Mouse (Mus musculus) midbrain, embryonic 10.5 days (tissue): ENCODE data around the gene Ccdc18. TPM values are rescaled to one million over a fixed set of nuclear protein-coding genes. Genes with fewer than 3 reads are reported as not detected.
"Not testable (repeated sequence)": the region's sequence is repeated elsewhere in the genome, so short reads cannot be mapped to it uniquely, and the experiment has no call there.

Experiments
- DNase-seq: peaks from one replicate; pipeline ENCODE4 v3.0.0-alpha.2; 2017; ENCODE audit warnings: low spot score
- H3K27ac ChIP-seq: fragments of 300-500 bp; sonication (generic); replicated peaks from 2 replicates; pipeline ENCODE4 v1.5.1; 2016; ENCODE audit warnings: mild to moderate bottlenecking
- H3K27me3 ChIP-seq: fragments of 300-500 bp; sonication (generic); 2 replicates; pipeline ENCODE4 v1.6.1; 2016; ENCODE audit warnings: low read depth, mild to moderate bottlenecking; ENCODE audit not compliant: poor library complexity, severe bottlenecking
- H3K36me3 ChIP-seq: fragments of 300-500 bp; sonication (generic); 2 replicates; pipeline ENCODE4 v1.6.1; 2016; ENCODE audit warnings: mild to moderate bottlenecking, moderate library complexity
- H3K4me1 ChIP-seq: fragments of 300-500 bp; sonication (generic); 2 replicates; pipeline ENCODE4 v1.6.1; 2016
- H3K4me3 ChIP-seq: fragments of 300-500 bp; sonication (generic); 2 replicates; pipeline ENCODE4 v1.5.1; 2016; ENCODE audit warnings: mild to moderate bottlenecking, moderate library complexity
- H3K9me3 ChIP-seq: fragments of 300-500 bp; sonication (generic); replicated peaks from 2 replicates; pipeline ENCODE4 v1.6.1; 2016; ENCODE audit warnings: mild to moderate bottlenecking
- WGBS: fragments of 180-500 bp; shearing (Covaris S2); methylation state at CpG from one replicate; pipeline ENCODE4 v1.1.7; 2016; 5-methylcytosine and 5-hydroxymethylcytosine counted together
- polyA plus RNA-seq: library from polyadenylated mRNA; unstranded; fragments of >200 nt; fragmentation: Nextera tagmentation; extraction: Ambion mirVana; gene quantifications from 2 replicates; pipeline ENCODE4 v1.2.1, GENCODE M21; 2016

Ccdc18 gene
- polyA plus RNA-seq, 1 experiment from 2014 or later = 10.1 TPM

DNA sequence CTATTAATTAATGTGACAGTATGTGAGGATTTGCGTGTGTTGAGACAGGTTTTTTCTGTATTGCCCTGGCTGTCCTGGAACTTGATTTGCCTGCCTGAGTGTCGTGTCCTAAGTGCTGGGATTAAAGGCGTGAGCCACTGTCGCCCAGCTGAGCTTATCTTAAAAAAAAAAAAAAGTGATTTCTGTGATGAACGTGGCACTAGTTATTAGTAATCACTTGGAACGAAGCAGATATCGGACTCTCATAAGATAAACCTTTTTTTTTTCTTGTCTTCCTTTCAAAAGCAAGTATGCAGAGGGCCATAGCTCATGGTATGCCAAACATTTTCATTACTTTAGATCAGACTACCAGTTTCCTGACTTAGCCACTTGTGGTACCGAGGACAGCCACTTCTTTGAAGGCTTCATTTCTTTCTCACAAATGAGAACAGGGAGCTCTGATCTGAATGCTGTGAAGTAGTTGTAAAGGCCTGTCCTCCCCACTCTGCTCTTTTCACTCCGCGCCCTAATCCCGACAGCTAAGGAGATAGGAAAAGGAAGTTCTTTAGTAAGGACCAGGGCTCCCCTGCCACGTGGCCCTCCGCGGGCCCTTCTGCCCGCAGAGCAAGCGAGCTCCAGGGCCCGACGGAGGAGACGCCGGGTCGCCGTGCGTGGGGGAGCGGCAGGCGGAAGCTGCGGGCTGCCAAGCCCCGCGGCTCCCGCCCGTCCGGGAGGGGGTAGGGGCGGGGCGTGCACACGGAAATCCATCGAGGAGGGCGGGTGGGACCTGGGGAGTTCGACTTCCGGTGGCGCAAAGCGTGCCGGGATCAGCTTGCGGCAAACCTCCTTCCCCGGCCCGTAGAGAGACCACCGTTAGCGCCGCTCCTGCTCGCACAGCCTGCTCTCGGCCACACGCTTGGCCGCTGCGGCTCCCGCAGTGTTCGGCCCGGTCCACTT, 135.7 kb downstream of the Ccdc18 start, which contains the start of gene Dr1:
Gene Dr1, plus strand, starts transcription at position 771 of the 936 bp plus-strand sequence.
- peaks cover 16% of the 10 kb centered on the region for H3K36me3 ChIP-seq
- peak; percentile 91 for DNase-seq
- peak within 1 kb of the TSS; percentile 96 for H3K27ac ChIP-seq
- WGBS = 3% methylated on average over 55 of the region's 55 CpGs
- H3K27me3 ChIP-seq = no peaks in the 10 kb centered on the region
- H3K4me1 ChIP-seq = peaks cover 26% of the 10 kb centered on the region
- peak within 1 kb of the TSS; percentile 95 for H3K4me3 ChIP-seq
- H3K9me3 ChIP-seq = no peaks in the 10 kb centered on the region

DNA sequence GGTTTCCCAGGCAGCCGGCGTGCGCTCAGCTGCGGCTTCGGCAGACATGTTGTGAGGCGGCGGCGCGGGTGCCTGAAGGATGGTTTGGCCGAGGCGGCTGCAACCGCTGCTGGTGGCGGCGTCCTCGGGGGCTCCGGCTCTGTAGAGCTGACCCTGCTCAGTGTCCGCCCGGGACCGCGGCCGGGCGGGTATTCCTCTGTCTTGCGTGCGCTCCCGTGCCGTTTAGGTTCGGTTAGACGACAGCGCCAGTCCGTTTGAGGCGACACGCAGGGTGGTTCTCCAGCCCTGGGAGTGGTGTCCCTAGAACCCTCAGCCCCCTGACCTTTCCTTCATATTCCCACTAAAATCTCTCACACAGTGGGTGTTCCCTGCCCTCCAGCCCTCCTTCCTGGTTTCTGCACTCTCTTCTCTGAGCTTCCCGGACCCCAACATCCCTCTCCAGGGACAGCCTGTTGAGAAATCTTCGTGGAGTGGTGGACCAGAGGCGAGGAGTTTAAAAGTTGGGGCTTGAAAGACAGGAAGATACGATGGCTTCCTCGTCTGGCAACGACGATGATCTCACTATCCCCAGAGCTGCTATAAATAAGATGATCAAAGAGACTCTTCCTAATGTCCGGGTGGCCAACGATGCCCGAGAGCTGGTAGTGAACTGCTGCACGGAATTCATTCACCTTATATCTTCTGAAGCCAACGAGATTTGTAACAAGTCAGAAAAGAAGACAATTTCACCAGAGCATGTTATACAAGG, 136.6 kb downstream of the Ccdc18 start:
- under 1% methylated on average over 44 of the region's 44 CpGs for WGBS
- Histone ChIP-seq H3K27ac (peak overlapping the region; percentile 96), H3K4me1 (peaks cover 26% of the 10 kb centered on the region), H3K27me3 (no peaks in the 10 kb centered on the region), H3K4me3 (peak overlapping the region; percentile 95), H3K9me3 (no peaks in the 10 kb centered on the region), H3K36me3 (peaks cover 22% of the 10 kb centered on the region)
- DNase-seq = no peak

DNA sequence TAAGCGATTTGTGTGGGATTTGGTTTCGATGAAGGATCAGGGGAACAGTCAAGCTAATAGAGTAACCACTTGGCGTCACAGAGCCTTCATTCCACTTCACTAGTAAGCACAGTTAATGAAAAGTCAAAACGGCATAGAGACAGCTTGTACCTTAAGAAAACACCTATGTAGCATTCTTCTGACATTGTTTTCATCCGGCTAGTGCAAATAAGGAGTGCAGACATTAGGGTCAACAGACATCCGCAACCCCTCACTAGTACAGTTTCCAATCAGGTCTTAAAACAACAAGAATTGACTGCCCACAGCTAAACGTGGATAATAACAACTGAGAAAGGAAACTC, 137.1 kb downstream of the Ccdc18 start:
- peaks cover 25% of the 10 kb centered on the region for H3K36me3 ChIP-seq
- H3K27me3 ChIP-seq = no peaks in the 10 kb centered on the region
- WGBS = 28% methylated on average over 7 of the region's 7 CpGs
- no peak for DNase-seq
- H3K27ac ChIP-seq = peak overlapping the region; percentile 96; the same call in 1 of the 2 replicates
- peaks cover 26% of the 10 kb centered on the region for H3K4me1 ChIP-seq
- peak overlapping the region; percentile 95 for H3K4me3 ChIP-seq
- no peaks in the 10 kb centered on the region for H3K9me3 ChIP-seq

DNA sequence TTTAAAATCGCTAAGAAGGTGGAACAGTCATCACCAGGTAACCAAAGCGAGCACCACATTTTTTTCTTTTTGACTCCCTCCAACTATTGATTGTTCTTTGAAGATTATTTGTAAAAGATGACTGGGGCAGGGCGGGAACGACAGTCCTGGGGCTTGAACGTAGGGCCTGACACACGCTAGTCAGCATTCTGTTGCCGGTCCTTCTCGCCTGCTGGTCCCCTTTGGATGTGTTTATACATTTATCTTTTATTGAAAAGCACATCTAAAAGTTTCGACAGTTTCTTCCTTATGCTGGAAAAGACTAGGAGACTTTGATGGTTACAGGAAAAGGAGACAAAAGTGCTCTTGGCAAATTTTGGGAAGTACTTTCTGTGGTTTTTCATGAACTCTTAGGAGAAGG, 137.7 kb downstream of the Ccdc18 start:
- peaks cover 26% of the 10 kb centered on the region for H3K4me1 ChIP-seq
- WGBS = 68% methylated on average over 9 of the region's 9 CpGs
- no peaks in the 10 kb centered on the region for H3K9me3 ChIP-seq
- peak overlapping the region; percentile 95 for H3K4me3 ChIP-seq
- no peak for DNase-seq
- peaks cover 31% of the 10 kb centered on the region for H3K36me3 ChIP-seq
- no peaks in the 10 kb centered on the region for H3K27me3 ChIP-seq
- H3K27ac ChIP-seq = no peak overlapping the region

DNA sequence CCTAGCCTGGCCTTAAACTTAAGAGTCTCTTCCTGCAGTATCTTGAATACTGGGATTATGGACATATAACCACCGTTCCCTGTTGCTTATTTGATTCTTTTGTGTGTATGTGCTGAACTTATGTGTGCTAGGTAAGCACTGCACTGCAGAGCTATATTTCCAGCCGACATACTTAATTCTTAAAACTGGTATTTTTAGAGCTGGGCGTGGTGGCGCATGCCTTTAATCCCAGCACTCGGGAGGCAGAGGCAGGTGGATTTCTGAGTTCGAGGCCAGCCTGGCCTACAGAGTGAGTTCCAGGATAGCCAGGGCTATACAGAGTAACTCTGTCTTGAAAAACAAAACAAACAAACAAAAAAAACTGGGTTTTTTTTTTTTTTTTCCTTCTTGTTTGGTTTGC, 138.7 kb downstream of the Ccdc18 start:
- DNase-seq, H3K27ac ChIP-seq, H3K27me3 ChIP-seq, H3K9me3 ChIP-seq: not testable (repeated sequence)
- Histone ChIP-seq H3K4me1 (peaks cover 26% of the 10 kb centered on the region), H3K4me3 (peak overlapping the region; percentile 95; the same call in 1 of the 2 replicates), H3K36me3 (peaks cover 40% of the 10 kb centered on the region)
- WGBS = 99% methylated on average over 6 of the region's 6 CpGs

Other genes with a start within 250 kb of the Ccdc18 start
- 79.8 and 89.8 TPM in 2 replicates for gene Rpl5, start 232.4 kb upstream of the Ccdc18 start, polyA plus RNA-seq
- 18.3 and 21.5 TPM in 2 replicates for gene Fam69a, start 145.8 kb upstream of the Ccdc18 start, polyA plus RNA-seq
- 136 and 146 TPM in 2 replicates for gene Mtf2, start 67.2 kb upstream of the Ccdc18 start, polyA plus RNA-seq
- gene Tmed5, start 255 bp upstream of the Ccdc18 start, polyA plus RNA-seq = 28.5 and 31.4 TPM in 2 replicates
- 50.6 and 51.8 TPM in 2 replicates for gene Dr1, start 136.0 kb downstream of the Ccdc18 start, polyA plus RNA-seq
- gene Pigg, start 179.7 kb downstream of the Ccdc18 start, polyA plus RNA-seq = 6.1 and 7.5 TPM in 2 replicates
- gene Gm42517, start 235.0 kb downstream of the Ccdc18 start, polyA plus RNA-seq = 0.07 TPM in 1 of 2 replicates, not detected in the other